Mouse (Mus musculus): ENCODE results near the gene Rnaset2a.
"Not testable (repeated sequence)": the region's sequence is repeated elsewhere in the genome, so short reads cannot be mapped to it uniquely, and the experiment has no call there.

Gene Rnaset2a

DNA sequence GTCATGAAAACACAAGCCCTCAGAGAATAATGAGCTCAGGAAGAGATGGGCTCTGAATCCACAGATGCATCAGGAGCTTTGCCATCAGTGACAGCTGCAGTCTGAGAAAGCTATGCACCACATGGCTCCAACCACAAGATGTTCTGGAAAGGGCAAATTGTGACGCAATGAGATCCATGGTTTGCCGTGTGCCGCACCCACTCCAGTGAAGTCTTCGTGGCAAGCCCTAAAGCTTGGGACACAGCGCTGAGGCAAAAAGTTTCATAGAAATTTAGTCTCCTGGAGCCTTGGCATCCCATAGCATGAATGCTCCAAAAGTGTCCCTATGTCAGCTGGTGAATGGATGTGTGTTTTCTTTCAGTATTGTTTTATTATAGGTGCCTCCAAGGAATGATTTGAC, 9.8 kb downstream of the Rnaset2a start:
- DNase-seq, result not testable (repeated sequence)

DNA sequence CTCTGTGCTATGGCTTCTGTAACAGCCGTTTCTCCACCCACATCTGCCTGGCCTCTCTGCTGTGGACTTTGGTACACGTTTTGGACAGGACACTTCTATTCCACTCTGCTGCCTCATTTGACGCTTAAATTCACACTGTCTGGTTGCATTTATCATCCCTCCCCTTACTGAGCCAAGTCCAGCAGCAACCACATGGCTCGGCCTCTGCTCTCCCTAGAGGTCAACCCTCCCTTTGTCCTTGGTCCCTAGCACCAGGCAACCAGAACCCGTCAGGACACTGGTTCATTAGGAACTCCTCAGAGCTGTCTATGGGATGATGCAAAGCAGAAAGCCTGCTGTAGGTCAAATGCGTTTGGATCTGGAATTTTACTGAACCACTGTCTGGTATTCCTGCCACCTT, 17.0 kb downstream of the Rnaset2a start:
- not testable (repeated sequence) for DNase-seq

DNA sequence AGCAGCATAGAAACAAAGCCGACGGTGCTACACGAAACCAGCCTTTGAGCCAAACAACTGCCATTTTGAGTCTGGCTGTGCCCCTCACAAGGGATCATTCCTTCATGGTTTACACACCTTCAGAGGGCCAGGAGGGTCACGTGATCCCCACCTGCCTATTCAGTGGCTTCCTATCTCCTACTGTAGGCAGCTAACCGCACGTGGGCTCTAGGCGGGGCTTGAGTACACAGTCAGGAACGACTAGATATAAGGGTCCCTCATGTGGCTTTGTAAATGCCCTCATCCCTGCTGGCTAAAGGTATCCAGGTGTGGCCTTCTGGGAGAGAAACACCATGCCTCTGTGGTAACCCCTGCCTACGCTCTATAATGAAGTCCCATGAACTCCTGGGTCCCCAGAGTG, 18.3 kb downstream of the Rnaset2a start:
- DNase-seq, result not testable (repeated sequence)

DNA sequence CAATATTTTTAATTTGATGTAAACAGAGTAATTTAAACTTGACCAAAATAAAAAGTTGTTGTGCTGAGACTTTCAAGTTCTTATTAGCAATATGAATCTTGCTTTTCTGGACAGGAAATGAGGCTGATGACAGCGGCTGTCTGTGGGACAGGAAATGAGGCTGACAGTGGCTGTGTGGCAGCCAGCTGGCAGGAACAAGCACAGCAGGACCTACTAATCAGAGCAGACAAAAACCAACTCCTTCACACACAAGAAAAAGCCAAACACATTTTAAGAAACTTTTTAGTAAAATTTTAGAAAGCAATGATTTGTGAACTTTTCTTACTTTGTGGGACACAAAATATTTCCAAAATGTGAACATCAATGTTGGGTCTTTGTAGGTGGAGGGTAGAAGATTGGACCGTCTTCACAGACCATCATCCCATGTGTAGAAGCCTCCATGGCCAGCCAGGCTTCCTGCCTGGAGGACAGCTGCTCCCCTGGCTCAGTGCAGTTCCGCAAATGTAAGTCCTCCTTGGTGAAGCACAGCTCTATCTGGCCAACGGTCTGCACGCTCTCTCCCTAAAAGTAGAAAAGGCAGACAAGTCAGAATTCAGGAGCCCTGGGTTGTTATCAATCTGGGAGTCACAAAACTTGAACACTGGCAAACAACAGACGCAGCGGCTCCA, 19.4 kb downstream of the Rnaset2a start:
- not testable (repeated sequence) for DNase-seq

DNA sequence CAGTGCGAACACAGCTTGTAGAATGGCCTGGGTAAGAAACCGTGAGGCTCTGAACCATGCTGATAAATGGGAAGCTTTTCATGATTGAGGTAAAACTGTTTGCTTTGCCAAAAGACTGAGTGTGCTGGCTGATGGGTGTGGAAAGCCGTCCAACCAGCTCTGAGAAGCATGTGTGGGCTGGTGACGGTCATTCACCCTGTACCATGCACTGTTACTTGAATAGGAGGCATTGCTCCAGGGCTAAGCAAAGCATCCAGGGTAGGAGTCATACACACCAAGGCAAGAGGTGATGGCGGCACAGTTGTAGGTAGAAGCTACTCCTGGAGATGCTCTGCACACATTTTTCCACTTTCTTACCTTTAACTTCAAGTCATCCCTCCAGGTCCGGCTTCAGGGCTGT, 23.3 kb downstream of the Rnaset2a start:
- DNase-seq, result not testable (repeated sequence)

GRCm38 (mm10) chr17:8122974-8123373, 24.9 kb downstream of the Rnaset2a start:
- DNase-seq, result not testable (repeated sequence)

- DNase-seq, result not testable (repeated sequence)
These were observed 31.0 kb downstream of the Rnaset2a start for GRCm38 (mm10) chr17:8116928-8117327.

GRCm38 (mm10) chr17:8116378-8116777, 31.5 kb downstream of the Rnaset2a start:
- DNase-seq, result not testable (repeated sequence)

DNA sequence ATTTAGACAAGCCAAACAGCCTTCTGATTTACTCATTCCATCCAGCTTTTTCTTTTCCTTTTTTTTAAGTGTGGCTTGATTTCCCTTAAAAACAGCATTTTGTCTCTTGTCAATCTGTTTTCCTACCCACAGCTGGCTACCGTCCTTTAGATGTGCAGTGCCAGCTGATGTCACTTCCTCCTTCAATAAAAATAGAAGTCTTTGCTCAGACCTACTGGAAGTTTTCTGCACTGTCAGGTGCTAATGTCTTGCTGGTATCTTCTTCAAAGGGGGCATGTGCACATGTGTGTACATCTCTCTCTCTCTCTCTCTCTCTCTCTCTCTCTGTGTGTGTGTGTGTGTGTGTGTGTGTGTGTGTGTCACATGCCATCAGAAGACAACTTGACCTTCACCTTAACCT, 35.7 kb downstream of the Rnaset2a start:
- not testable (repeated sequence) for DNase-seq

DNA sequence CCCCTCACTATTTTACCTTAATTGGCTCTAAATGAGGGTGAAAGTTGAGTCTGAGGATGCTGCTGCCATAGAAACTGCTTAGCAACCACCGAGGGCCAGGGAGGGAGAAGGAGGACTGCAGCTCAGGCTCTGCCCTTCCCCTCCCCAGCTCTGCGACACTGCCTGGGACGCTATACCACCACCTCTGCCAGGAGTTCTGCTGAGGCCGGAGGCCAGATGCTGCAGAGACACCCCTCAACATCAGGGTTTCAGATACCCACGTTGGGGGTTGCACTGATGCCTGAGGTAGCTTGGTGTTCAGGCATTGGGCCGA, 46.6 kb downstream of the Rnaset2a start:
- not testable (repeated sequence) for DNase-seq

GRCm38 (mm10) chr17:8100405-8101296, 47.2 kb downstream of the Rnaset2a start:
- not testable (repeated sequence) for DNase-seq

GRCm38 (mm10) chr17:8096199-8096598, 51.7 kb downstream of the Rnaset2a start:
- not testable (repeated sequence) for DNase-seq

DNA sequence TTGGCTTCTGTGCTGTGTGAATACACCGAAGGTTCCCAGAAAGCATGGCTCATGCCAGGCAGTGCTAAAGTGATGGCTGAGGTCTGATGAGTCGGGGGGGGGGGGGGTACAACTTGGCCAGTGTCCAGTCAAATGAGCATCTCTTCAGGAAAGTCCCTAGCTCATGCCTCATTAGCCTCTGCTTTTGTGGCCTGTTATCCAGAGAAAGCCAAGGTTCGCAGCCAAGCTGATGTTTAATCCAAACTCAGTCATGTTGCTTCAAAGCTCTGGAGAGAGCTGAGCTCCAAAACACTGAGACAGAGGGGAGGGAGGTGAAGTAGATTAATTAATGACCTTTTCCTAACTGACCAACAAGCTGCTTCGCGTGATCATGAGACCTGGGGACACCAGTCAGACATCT, 52.2 kb downstream of the Rnaset2a start:
- not testable (repeated sequence) for DNase-seq

GRCm38 (mm10) chr17:8092537-8093526, 55.1 kb downstream of the Rnaset2a start:
- not testable (repeated sequence) for DNase-seq

DNA sequence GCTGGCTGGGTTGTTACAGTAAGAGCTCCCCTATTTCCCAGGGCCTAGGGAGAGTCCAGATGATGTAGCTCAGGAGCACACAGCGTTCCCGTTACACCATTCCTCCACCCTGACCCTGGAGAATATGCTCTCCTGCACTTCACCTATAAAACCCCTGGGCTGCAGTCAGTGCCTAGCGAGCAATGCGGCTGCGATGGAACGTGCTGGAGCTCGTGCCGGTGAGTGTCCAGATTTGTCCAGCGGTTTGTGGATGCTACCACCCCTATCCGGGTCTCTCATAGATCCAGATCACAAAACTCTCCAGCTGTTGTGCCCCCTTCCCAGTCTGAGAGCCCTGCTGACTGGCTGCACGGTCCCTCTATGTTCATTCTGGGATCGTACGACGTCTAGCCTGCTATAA, 56.6 kb downstream of the Rnaset2a start:
- not testable (repeated sequence) for DNase-seq

DNA sequence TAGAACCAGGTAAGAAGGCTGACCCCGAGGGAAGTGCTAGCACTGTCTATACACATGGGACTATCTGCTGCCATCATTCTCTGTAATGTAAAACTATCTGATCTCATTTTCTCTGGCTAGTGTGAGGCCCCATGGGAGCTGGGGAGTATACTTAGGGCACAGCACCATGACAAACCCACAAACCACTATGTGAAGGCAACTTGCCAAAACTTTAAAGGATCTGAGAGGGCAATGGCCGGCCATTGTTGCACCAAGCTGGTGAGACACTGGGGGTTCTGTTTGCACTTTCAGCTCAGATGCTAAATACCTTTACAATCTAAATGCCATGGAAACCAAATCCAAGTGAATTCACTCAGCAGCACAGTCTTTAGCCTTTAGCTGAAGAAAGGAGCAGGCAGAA, 78.0 kb downstream of the Rnaset2a start:
- DNase-seq, result not testable (repeated sequence)

Data from cerebellum, postnatal 36 days (tissue).